Mouse (Mus musculus): ENCODE data around the gene Palmd.

The Palmd gene

GRCm38 (mm10) chr3:116960414-116960813 lies 8.4 kb downstream of the Palmd start:
- DNase-seq (ENCODE audit: low read depth, low spot score) = no peak

GRCm38 (mm10) chr3:116955061-116955460 lies 13.7 kb downstream of the Palmd start:
- DNase-seq (ENCODE audit: low read depth, low spot score) = no peak

GRCm38 (mm10) chr3:116953366-116953765 lies 15.4 kb downstream of the Palmd start:
- DNase-seq (ENCODE audit: low read depth, low spot score) = no peak

- no peak for DNase-seq (ENCODE audit: low read depth, low spot score)
Observed at GRCm38 (mm10) chr3:116952242-116952899, 16.4 kb downstream of the Palmd start.

- DNase-seq (ENCODE audit: low read depth, low spot score) = no peak
Observed at GRCm38 (mm10) chr3:116951489-116951888, 17.3 kb downstream of the Palmd start.

GRCm38 (mm10) chr3:116950665-116951115 lies 18.1 kb downstream of the Palmd start:
- DNase-seq (ENCODE audit: low read depth, low spot score) = no peak

- no peak for DNase-seq (ENCODE audit: low read depth, low spot score)
Observed at GRCm38 (mm10) chr3:116946476-116946875, 22.3 kb downstream of the Palmd start.

- DNase-seq (ENCODE audit: low read depth, low spot score) = no peak
Observed at GRCm38 (mm10) chr3:116943422-116943821, 25.4 kb downstream of the Palmd start.

GRCm38 (mm10) chr3:116942751-116943150 lies 26.0 kb downstream of the Palmd start:
- no peak for DNase-seq (ENCODE audit: low read depth, low spot score)

- no peak for DNase-seq (ENCODE audit: low read depth, low spot score)
Observed at GRCm38 (mm10) chr3:116941559-116942117, 27.1 kb downstream of the Palmd start.

GRCm38 (mm10) chr3:116940804-116941558 lies 27.8 kb downstream of the Palmd start:
- no peak for DNase-seq (ENCODE audit: low read depth, low spot score)

- no peak for DNase-seq (ENCODE audit: low read depth, low spot score)
Observed at GRCm38 (mm10) chr3:116936934-116937691, 31.7 kb downstream of the Palmd start.

GRCm38 (mm10) chr3:116933158-116933557 lies 35.6 kb downstream of the Palmd start:
- no peak for DNase-seq (ENCODE audit: low read depth, low spot score)

GRCm38 (mm10) chr3:116928994-116929393 lies 39.8 kb downstream of the Palmd start:
- DNase-seq (ENCODE audit: low read depth, low spot score) = no peak

GRCm38 (mm10) chr3:116923042-116923441 lies 45.7 kb downstream of the Palmd start:
- DNase-seq (ENCODE audit: low read depth, low spot score) = no peak

GRCm38 (mm10) chr3:116921535-116921934 lies 47.3 kb downstream of the Palmd start:
- no peak for DNase-seq (ENCODE audit: low read depth, low spot score)

GRCm38 (mm10) chr3:116917016-116917415 lies 51.8 kb downstream of the Palmd start:
- no peak for DNase-seq (ENCODE audit: low read depth, low spot score)

- DNase-seq (ENCODE audit: low read depth, low spot score) = no peak
Observed at GRCm38 (mm10) chr3:116914931-116915330, 53.9 kb downstream of the Palmd start.

GRCm38 (mm10) chr3:116914374-116914773 lies 54.4 kb downstream of the Palmd start:
- DNase-seq (ENCODE audit: low read depth, low spot score) = no peak

- DNase-seq (ENCODE audit: low read depth, low spot score) = no peak
Observed at GRCm38 (mm10) chr3:116906596-116906995, 62.2 kb downstream of the Palmd start.

GRCm38 (mm10) chr3:116905898-116906297 lies 62.9 kb downstream of the Palmd start:
- DNase-seq (ENCODE audit: low read depth, low spot score) = no peak

- no peak for DNase-seq (ENCODE audit: low read depth, low spot score)
Observed at GRCm38 (mm10) chr3:116904158-116904557, 64.6 kb downstream of the Palmd start.
